Mouse (Mus musculus) stomach, postnatal 0 days (tissue): ENCODE measurements at regions not wholly inside any gene's neighbourhood (a gene's known extent, or its start where the extent isn't known, plus 50 kb on each side); places are given as distances from the start of the nearest gene placed in this dataset.

Experiments used
- CTCF ChIP-seq: IDR thresholded peaks from 2 replicates; pipeline ENCODE4 v1.5.1; 2016; ENCODE audit warnings: antibody characterized with exemption, low read depth, mild to moderate bottlenecking, moderate library complexity
- EP300 ChIP-seq: optimal IDR thresholded peaks from 2 replicates; pipeline ENCODE3; 2016; ENCODE audit warnings: antibody characterized with exemption

DNA sequence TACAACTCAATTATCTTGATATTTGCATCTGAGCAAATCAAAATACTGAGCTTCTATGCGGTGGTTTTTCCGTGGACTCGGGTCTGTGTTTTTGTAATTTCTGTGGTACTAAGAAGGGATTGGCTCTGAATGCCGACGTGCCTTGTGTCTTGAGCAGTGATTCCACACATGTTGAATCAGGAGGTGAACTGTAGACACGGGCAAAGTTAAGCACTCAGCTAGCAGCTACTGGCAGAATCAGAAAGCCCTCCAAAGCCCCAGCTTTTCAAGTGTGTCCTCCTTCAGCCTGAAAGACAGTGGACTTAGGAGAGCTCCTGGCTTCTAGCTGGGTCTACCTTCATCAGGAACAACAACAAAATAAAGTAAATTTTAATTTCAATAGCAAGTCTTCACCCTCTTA is 462.9 kb upstream of the Pou3f3 start:
- no peak for TF ChIP-seq CTCF
- TF ChIP-seq EP300: no peak
